Mouse (Mus musculus): ENCODE data around the gene Farp1. TPM values are rescaled to one million over a fixed set of nuclear protein-coding genes. Genes with fewer than 3 reads are reported as not detected.
"Not testable (repeated sequence)": the region's sequence is repeated elsewhere in the genome, so short reads cannot be mapped to it uniquely, and the experiment has no call there.

Farp1 gene
- total RNA-seq, 2 experiments from 2014 or later: 10.7 to 11.8 TPM

DNA sequence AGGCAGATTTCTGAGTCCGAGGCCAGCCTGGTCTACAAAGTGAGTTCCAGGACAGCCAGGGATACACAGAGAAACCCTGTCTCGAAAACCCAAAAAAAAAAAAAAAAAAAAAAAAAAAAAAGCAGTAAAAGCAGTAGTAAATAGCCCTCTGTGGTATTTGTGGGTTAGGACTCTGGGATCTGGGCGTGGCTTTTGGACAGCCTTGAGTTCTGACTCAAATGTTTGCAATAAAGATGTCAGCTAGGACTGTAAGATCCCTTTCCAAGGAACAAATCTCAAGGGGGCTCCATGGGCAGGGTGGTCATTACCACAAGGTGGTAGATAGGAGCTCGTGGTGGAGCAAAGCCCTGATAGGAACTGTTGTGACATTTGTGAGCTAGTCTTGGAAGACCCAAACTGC lies 16.0 kb downstream of the Farp1 start:
- intact Hi-C loops (cut with DNase I; ENCODE audit: low total_unique reads); DNase-seq: not testable (repeated sequence)

DNA sequence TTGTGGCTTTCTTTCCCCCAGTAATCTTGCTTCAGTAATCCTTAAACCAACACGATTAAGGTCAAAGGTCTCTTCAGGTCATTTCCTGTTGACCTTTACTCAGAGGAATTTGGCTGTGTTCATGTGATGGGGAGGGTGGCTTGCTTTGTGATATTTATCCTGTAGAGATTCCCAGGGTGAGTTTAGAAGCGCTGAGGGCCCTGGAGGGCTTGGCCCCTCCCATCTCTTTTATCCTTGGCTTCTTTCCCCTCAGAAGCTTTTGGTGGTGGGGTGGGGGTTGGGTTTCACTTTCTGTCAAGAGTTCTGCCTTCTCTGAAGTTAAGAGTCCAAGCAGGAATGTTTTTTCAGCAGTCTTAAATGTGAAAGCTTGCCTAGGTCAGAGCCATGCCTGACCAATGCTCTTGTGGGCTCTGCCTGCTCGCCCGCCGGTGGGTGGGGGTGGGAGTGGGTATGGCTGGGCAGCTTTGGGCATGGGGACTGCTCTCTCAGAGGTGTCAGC lies 18.1 kb downstream of the Farp1 start:
- intact Hi-C loops (cut with DNase I; ENCODE audit: low total_unique reads): no loop called here

DNA sequence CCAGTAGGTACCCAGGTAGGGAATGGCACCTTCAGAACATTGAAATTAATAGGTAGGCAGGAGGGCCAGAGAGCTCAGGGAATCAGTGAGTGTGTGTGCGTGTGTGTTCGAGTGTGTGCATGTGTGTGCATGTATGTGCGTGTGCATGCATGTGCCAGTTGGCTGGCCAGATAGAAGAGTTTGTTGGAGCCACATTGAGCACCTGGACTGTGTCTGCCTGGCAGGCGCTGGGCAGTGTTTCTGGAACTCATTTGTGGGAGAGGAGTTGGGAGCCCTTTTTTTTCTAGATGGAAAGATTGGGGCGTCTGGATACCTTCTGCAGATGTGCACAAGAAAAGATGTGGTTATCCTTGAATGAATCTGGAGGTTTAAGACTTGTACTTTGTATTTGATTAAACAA lies 19.1 kb downstream of the Farp1 start:
- intact Hi-C loops (cut with DNase I; ENCODE audit: low total_unique reads): no loop called here
- DNase-seq: no peak

More for the DNA sequence above, 18.1 kb downstream of the Farp1 start:
- no peak for DNase-seq

DNA sequence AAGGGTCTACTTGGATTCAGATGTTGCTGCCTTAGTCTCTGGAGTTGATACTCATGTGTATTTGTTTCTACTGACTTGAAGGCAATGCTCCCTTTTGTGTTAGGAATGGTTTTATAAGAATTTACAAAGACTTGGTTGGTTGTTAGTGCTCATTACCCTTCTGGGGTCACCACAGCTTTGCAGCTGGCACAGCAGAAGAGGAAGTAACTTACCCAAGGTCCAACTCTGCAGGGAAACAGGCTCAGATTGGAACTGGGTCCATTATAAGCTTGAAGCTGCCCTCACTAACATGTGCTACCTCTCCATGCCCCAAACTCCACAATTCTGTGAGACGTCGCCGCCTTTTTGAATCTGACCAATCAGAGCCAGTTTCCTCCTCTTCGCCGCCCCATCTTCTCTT lies 22.8 kb downstream of the Farp1 start:
- intact Hi-C loops (cut with DNase I; ENCODE audit: low total_unique reads): no loop called here
- no peak for DNase-seq

DNA sequence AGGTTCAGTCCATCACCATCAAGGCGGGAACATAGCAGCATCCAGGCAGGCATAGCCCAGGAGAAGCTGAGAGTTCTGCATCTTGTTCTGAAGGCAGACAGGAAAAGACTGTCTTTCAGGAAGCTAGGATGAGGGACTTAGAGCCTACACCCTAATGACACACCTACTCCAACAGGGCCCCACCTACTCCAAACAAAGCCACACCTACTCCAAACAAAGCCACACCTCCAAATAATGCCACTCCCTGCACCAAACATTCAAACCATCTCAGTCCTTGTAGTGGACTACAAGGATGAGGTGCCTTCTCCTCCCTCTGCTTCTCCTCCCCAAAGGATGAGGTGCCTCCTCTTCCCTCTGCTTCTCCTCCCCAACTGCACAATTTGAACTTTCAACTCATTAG lies 23.5 kb downstream of the Farp1 start:
- intact Hi-C loops (cut with DNase I; ENCODE audit: low total_unique reads): no loop called here
- no peak for DNase-seq

DNA sequence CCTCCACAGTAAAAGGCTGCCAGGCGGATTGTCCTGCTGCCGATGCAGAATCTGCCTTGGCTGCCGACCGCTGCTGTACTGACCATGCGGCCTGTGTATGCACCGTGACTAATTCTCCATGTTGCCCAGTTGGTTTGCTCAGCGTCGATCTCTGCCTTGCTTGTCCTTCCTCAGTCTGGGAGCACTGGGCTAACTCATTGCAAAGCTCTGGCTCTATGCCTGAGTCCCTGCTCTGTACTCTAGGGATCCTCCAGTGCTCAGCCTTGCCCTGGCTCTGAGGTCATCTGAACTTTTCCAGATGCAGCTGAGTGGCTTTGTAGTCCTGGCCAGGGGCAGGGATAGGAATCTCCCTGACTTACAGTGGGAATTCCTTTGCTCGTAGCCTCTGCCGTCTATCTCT lies 24.3 kb downstream of the Farp1 start:
- intact Hi-C loops (cut with DNase I; ENCODE audit: low total_unique reads): no loop called here
- DNase-seq: peak; percentile 81

DNA sequence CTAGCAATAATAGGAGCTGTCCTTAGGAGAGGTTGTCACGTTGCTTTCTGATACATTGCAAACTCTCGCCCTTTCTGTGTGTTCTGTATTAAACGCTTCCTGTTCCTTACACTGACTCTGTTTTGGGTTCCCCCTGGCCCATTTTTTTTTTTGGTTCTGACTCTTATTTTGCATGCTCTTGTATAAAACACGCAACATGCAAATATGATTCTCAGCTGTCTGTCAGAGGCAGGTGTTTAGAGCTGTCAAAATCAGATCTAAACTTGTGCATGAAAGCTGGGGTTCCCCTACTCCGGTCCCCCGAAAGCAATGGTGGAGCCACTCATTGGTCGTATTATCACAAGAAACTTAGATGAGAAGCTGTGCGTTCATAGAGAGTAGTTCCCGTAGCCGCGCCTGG lies 25.5 kb downstream of the Farp1 start:
- DNase-seq: no peak
- intact Hi-C loops (cut with DNase I; ENCODE audit: low total_unique reads): no loop called here

DNA sequence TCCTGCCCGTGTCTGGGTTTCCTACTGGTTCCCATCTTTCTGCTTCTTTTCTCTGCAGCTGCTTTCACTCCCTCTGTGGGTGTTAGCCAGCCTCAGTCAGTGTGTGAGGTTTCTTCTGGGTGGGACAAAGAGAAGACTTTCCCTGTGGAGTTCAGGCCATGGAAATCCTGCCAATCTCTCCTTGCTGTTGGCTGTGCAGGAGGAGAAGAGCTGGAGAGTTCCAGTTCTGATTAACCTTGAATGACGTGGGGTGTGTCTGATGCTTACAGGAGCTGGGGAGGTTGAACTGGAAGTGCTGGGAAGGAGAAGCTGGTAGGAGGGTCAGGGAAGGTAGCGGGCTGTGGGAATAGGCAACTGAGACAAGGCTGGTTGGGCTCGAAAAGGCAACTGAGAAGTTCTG lies 26.7 kb downstream of the Farp1 start:
- intact Hi-C loops (cut with DNase I; ENCODE audit: low total_unique reads): no loop called here

DNA sequence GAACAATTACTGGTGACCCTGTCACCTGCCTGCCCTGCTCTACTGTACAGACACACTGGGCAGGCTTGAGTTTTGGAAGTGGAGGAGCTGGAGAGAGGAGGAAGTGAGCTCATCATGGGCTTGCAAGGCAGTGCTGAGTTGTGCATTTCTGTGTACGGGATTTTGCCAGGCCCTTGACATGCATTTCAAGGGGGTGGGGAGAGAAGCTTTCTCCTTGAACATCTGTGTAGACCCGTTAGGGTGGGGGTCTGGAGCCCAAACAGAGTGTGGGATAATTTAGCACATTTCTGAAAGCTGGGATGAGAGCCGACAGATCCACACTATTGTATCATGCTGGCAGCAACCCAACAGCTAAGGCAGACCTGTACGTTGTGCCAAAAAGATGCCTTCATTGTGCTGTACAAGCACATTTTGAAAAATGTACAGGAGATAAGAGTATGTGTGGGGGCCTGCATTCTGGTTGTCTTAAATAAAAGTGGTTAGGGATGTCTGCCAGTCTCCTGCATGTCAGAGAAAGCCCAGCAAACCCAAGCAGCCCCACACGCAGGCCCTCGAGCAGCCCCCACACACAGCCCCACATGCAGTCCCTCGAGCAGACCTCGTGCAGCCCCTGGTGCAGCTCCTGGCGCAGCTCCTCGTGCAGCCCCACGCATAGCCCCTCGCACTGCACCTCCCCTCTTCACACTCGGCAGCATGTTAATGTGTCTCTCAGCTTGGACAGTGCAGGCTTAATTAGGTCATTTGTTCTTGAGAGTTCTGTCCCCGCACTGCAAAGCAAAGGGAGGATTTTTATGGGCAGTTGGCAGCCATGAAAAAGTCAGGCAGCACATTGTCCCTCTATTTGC lies 27.5 kb downstream of the Farp1 start:
- intact Hi-C loops (cut with DNase I; ENCODE audit: low total_unique reads): no loop called here
- DNase-seq: no peak

More for the DNA sequence above, 26.7 kb downstream of the Farp1 start:
- peak; percentile 66 for DNase-seq

DNA sequence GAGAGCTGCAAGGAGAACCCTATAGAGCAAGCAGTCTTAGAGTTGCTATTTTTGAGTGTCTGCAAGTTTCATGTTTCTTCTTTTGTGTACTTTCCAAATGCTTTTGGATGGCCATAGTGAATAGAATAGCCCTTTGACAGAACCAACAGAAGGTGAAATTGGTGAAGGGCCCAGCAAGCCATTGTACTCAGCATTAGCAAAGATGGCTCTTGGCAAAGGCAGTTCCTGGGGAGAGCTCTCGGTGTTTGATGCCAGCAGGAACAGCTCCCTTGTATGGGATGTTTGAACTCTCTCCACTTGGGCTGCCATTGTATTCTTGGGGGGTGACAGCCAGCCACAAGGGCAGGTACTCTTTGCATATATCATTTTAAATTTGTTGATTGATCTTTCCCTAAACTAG lies 29.7 kb downstream of the Farp1 start:
- DNase-seq: no peak
- intact Hi-C loops (cut with DNase I; ENCODE audit: low total_unique reads): no loop called here

DNA sequence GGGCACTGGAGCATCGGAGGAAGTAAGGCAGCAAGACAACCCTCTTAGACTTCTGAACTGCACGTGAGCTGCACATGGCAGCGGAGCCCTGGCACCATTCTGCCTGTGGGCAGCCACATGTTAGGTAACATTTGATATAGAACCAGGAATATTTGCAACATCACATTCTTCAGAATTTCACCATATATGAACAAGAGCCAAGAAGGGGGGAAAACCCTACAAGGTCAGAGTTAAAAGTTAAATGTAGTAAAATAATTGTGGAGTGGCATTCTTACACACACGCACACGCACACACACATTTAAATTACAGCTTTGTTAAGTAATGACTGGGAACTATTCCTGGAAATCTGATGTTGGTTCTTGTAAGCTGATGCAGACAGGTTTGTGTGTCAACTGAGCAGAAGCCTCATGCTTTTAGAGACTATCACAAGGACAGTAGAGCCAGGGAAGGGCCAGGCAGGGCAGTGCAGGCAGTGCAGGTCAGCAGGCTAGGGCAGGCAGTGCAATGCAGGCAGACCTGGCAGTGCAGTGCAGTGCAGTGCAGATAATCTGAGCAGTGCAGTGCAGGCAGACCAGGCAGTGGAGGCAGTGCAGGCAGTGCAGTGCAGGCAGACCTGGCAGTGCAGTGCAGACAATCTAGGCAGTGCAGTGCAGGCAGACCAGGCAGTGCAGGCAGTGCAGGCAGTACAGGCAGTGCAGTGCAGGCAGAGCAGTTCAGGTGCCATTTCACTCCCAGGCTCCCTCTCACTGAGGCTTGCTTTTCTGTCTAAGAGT lies 38.3 kb downstream of the Farp1 start:
- intact Hi-C loops (cut with DNase I; ENCODE audit: low total_unique reads): no loop called here
- DNase-seq: no peak

DNA sequence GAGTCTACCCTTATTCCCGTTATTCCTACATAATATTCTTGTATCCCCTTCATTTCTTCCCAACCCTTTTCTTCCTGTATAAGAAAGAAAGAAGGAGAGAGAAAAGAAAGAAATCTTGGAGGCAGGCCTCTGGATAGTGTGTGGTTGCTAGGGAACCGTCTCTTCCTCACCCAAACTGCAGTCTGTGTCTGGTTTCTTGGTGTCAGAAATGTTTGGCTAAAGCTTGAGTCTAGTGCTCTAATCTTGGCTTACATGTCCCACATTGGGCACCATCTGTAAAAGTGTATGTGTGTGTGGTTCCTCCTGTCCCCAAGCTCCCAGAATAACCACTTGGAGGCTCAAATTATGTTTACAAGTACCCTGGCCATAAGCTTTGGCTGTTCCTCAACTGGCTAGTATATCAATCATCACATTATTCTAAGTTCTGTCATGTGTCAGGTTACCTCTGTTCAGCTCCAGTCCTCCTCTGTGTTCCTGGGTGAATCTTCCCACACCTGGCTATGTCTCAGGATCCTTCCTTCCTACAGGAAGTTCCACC lies 39.3 kb downstream of the Farp1 start:
- intact Hi-C loops (cut with DNase I; ENCODE audit: low total_unique reads): no loop called here
- no peak for DNase-seq

DNA sequence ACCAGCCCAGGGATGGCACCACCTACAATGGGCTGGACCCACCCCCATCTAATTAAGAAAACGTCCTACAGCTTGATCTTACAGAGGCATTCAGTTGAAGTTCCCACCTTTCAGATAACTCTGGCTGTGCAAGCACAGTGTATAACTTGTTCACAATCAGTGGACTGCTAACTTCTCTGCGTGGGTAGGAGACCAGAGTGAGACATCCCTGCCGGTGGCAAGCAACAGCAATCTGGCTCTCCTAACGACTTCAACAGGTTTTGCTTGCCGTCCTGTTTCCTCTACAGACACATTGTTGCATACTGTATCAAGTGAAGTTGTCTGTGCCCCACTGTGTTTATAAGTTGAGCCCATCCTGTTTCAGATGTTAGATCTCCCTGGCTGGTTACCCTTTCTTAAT lies 45.7 kb downstream of the Farp1 start:
- no peak for DNase-seq
- intact Hi-C loops (cut with DNase I; ENCODE audit: low total_unique reads): no loop called here

DNA sequence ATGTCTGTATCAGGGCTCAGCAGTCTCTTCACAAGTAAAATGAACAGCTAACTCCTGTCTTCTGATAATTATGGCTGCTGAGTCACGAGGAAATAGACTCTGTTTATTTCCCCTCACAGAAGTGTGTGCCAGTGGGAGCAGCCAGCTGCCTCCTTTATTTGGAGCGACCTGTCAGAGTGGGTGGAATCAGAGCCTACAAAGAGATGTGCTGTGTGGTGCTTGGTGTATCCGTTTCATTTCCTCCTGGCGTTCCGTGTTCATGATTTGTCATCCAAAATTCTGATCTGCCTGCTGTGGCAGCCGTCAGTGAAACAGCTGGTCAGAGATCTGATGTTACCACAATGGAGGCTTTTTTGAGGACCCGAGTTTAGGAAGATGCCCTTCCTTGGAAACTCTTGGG lies 47.3 kb downstream of the Farp1 start:
- intact Hi-C loops (cut with DNase I; ENCODE audit: low total_unique reads): no loop called here
- peak; percentile 66 for DNase-seq

DNA sequence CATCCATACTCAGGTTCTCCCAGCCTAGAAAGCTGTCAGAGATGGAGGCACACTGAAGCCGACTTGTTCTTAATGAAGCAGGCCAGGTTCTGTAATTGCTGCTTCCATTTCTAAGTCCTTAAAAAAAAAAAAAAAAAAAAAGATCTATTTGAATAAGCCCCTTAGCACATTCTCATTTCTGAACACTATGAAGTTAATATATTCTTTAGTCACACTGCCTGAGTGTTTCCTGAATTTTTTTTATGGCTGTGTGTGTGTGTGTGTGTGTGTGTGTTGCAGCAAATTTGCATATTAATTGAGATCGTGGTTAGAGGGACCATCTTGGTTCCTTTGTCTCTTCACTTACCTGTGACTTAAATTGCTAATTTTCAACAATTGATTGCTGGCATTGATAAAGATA lies 47.8 kb downstream of the Farp1 start:
- DNase-seq: no peak
- intact Hi-C loops (cut with DNase I; ENCODE audit: low total_unique reads): no loop called here

DNA sequence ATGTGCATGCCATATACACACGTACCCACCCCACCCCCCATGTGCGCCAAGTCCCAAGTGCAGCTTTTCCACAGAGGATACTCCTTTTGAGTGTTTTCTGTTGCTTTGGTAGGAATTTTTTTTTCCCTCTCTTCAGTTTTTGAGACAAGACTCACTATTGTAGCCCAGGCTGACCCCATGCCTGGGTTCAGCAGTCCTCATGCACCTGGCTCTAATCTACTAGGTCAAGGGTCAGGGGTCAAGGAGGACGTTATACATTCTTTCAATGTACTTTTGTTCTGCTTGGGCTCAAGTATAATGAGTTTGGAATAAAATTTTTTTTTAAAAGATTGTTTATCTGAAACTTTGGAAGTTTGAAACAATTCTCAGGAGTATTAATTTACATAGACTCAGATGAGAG lies 48.4 kb downstream of the Farp1 start:
- DNase-seq: no peak
- intact Hi-C loops (cut with DNase I; ENCODE audit: low total_unique reads): no loop called here

DNA sequence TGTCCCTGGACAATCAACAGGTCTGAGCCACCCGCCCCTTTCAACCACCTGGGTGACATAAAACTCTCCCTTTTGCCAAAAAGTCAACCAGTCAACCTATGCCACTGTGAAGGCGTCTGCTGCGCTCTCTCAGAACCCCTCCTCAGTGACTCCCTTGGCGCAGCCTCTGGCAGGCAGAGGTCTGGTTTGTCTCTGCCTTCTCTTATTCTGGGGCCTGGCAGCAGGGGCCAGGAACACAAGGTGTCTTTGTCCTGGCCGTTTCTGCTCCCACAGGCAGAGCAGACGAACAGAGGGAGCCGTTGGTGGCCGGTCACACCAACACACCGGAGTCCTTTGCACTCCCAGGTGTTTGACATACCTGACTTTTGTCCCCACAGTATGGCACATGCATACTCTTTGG lies 57.5 kb downstream of the Farp1 start:
- DNase-seq: no peak
- intact Hi-C loops (cut with DNase I; ENCODE audit: low total_unique reads): no loop called here

DNA sequence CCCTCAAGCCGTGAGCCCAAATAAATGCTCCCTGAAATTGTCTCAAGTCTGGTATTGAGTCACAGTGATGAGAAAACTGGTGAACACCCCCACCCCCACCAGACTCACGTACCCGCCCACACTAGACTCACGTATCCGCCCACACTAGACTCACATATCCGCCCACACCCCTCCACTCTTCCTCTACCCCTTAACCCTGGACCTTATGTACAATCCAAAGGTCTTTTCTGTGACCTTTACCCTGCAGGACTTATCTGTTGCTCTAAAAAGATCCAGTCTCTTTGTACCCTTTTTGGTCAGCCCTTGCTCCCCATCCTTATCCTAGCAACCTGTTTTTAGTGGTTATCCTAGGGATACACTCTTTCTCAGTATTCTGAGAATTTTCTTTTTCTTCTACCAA lies 58.9 kb downstream of the Farp1 start:
- DNase-seq: no peak

DNA sequence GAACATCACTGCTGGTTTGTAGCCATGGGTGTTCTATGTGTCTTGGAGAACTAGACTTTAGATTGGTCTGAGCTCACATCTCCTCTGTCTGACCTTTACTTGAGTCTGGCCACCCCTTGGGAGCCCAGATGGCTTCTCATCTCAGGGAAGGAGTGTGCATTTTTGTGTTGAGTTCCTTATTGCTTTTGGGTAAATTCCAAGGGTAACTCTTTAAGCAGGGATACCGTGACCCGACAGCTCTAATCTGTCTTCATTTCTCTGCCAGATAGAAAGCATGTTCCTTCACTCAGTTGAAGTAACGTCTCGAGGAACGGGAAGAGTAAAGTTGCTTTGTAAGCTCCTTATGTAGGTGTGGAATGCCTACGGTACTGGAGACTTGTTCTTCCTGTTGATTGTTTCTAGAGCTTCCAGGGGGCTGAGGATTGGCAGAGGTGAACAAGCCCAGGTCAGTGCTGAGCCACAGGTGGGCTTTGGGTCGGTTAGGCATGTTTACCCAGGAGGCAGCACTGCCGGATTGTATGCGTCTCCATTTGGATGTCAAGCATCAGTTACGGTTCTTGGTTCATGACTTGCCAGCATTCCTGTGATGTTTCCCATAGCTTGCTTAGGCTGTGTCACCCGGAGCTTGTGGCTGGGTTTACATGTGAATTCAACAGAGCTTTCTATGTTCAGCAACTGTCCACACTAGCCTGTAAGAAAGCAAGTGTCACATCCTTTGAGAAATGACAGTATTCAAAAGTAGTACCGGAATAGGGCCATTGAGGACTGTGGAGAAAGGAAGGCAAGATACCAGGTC lies 62.8 kb downstream of the Farp1 start:
- intact Hi-C loops (cut with DNase I; ENCODE audit: low total_unique reads): no loop called here
- DNase-seq: no peak

More for the DNA sequence above, 58.9 kb downstream of the Farp1 start:
- intact Hi-C loops (cut with DNase I; ENCODE audit: low total_unique reads): no loop called here

DNA sequence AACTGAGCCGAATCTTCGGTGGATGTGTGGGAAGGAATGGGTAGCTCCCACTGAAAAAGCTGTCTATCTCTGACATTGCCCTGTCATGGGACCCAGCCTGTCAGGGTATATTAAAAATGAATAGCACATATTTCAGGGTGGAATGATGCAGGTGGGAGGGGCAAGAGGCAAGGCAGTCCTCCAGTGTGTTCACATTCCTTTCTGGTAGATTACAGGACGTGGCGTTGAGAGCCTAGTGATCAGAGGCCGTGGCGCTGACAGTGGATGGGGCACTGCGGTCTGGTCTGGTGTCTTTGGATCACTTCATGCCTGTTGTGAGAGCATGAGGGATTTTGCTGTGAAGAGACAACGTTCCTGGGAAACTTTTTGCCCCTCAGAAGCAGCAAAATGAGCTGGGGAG lies 64.1 kb downstream of the Farp1 start:
- DNase-seq: no peak
- intact Hi-C loops (cut with DNase I; ENCODE audit: low total_unique reads): no loop called here

Data from gastrocnemius, postnatal 14 days (tissue).